Mouse (Mus musculus): ENCODE measurements around the gene Pi4k2b. TPM values are rescaled to one million over a fixed set of nuclear protein-coding genes. Genes with fewer than 3 reads are reported as not detected.

The Pi4k2b gene
- polyA plus RNA-seq, 1 experiment from 2014 or later = 27.3 TPM

DNA sequence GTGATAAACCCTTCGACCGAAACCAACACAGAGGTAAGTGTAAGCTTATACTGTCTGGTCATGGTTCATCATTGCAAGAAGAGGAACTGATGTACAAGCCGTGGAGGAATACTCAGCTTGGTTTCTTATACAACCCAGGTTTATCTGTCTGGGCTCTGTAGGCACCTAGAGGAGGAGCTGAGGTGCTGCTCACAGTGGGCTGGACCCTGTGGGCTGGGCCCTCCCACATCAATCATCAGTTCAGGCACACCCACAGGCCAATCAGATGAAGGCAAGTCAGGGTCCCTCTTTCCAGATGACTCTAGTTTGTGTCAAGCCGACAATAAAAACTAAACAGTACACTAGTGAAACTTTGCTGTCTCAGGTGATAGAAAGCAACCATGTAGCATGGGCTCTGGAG lies 8.6 kb upstream of the Pi4k2b start:
- Histone ChIP-seq H3K36me3 (replicated peaks; ENCODE audit: control insufficient read depth, insufficient read depth, low read depth, low read length) (no peaks in the 10 kb centered on the region), H3K9me3 (replicated peaks; ENCODE audit: control insufficient read depth, low read length) (no peaks in the 10 kb centered on the region), H3K4me1 (ENCODE audit: control insufficient read depth, insufficient read depth, low read length) (no peaks in the 10 kb centered on the region), H3K9ac (replicated peaks; ENCODE audit: low read length) (no peak overlapping the region), H3K4me3 (ENCODE audit: low read depth, low read length) (no peak overlapping the region), H3K27ac (replicated peaks; ENCODE audit: low read depth, low read length) (no peak overlapping the region), H3K27me3 (ENCODE audit: control insufficient read depth, insufficient read depth, low read length) (no peaks in the 10 kb centered on the region), H3K4me2 (ENCODE audit: low read depth, low read length) (no peak overlapping the region)
- DNase-seq (ENCODE audit: low spot score) = no peak
- no peak for ATAC-seq (replicated peaks; ENCODE audit: insufficient number of reproducible peaks, low FRiP score, low TSS enrichment, low read depth)
- WGBS = 71% methylated on average over 4 of the region's 4 CpGs

DNA sequence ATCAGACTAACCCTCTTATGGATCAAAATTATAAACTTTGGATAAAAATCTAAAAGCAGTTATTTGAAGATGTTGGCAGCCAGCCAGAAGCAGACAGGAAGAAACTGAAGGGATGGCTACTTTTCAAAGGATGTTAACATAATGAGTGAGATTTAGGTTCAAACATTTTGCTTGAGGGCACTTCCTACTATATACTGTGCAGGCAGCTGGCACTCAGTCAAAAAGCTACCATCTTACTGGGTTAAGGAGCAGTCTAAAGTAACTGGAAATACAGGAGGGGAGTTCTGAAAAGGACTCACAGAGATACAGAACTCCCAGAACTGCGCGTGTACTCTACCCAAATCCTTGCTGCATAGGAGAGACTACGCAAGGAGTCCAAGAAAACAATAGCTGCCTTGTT lies 5.3 kb upstream of the Pi4k2b start:
- Histone ChIP-seq H3K36me3 (replicated peaks; ENCODE audit: control insufficient read depth, insufficient read depth, low read depth, low read length) (no peaks in the 10 kb centered on the region), H3K27ac (replicated peaks; ENCODE audit: low read depth, low read length) (no peak overlapping the region), H3K9ac (replicated peaks; ENCODE audit: low read length) (no peak overlapping the region), H3K27me3 (ENCODE audit: control insufficient read depth, insufficient read depth, low read length) (no peaks in the 10 kb centered on the region), H3K4me1 (ENCODE audit: control insufficient read depth, insufficient read depth, low read length) (no peaks in the 10 kb centered on the region), H3K4me3 (ENCODE audit: low read depth, low read length) (no peak overlapping the region), H3K9me3 (replicated peaks; ENCODE audit: control insufficient read depth, low read length) (no peaks in the 10 kb centered on the region), H3K4me2 (ENCODE audit: low read depth, low read length) (no peak overlapping the region)
- DNase-seq (ENCODE audit: low spot score) (no peak), ATAC-seq (replicated peaks; ENCODE audit: insufficient number of reproducible peaks, low FRiP score, low TSS enrichment, low read depth) (no peak)
- 46% methylated on average over 3 of the region's 3 CpGs for WGBS

DNA sequence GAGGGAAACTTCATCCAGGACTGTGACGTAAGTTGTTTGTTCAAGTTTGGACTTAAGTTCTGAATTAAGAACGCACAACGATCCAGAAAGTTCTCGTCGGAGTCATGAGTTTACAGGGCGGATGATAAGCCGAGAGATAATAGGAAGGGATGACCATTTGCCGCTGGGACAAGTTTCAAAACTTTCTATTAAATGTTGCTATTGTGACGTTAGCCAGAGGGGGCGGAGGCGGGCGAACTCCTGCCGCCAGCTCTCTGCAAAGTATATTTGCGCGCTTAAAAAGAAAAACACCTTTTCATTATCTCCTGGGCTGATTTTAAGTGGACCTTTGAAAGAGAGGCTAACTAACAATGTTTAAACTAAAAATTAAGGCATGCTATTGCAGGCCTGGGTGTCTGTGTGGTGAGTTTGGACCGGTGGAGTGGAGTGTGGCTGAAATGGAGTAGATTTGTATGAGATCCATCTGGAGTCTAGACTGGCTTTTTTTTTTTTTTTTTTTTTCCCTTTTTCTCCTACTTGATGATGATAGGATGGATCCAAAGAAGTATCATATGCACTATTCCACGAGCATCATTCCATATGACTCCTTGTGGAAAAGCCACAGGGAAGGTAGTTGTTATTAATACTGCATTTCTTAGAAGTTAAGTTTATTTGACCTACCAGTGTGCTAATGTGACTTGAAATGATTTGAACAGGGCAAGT lies 889 bp downstream of the Pi4k2b start:
- H3K4me3 ChIP-seq (ENCODE audit: low read depth, low read length) = peak overlapping the region; percentile 80
- H3K4me1 ChIP-seq (ENCODE audit: control insufficient read depth, insufficient read depth, low read length) = no peaks in the 10 kb centered on the region; the same call in 1 of the 2 replicates
- H3K27me3 ChIP-seq (ENCODE audit: control insufficient read depth, insufficient read depth, low read length) = no peaks in the 10 kb centered on the region
- peak overlapping the region; percentile 71 for H3K4me2 ChIP-seq (ENCODE audit: low read depth, low read length)
- ATAC-seq (replicated peaks; ENCODE audit: insufficient number of reproducible peaks, low FRiP score, low TSS enrichment, low read depth) = no peak
- H3K36me3 ChIP-seq (replicated peaks; ENCODE audit: control insufficient read depth, insufficient read depth, low read depth, low read length) = no peaks in the 10 kb centered on the region
- peak overlapping the region; percentile 76 for H3K9ac ChIP-seq (replicated peaks; ENCODE audit: low read length)
- H3K9me3 ChIP-seq (replicated peaks; ENCODE audit: control insufficient read depth, low read length) = no peaks in the 10 kb centered on the region
- H3K27ac ChIP-seq (replicated peaks; ENCODE audit: low read depth, low read length) = peak overlapping the region; percentile 72
- DNase-seq (ENCODE audit: low spot score) = peak; percentile 74
- 3% methylated on average over 17 of the region's 17 CpGs for WGBS

DNA sequence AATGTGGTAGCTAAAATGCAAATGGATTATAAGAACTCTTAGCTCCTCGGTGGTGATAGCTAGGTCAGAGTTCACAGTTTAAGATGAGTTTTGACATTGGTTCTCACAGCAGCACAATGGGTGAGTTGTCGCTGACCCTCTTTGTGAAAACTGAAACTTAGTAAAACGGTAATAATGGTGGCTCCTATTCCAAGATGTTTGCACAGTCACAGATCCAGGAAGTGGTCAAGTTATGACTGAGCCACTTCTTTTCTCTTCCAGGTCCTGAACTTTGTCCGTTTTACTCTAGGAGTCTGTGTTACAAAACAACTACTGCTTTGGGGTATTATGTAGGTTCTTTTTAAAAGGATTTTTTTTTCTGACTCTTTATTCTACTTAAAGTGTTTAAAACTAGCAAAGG lies 1.9 kb downstream of the Pi4k2b start:
- Histone ChIP-seq H3K27ac (replicated peaks; ENCODE audit: low read depth, low read length) (no peak overlapping the region), H3K27me3 (ENCODE audit: control insufficient read depth, insufficient read depth, low read length) (no peaks in the 10 kb centered on the region), H3K4me3 (ENCODE audit: low read depth, low read length) (peak overlapping the region; percentile 80; the same call in 1 of the 2 replicates), H3K36me3 (replicated peaks; ENCODE audit: control insufficient read depth, insufficient read depth, low read depth, low read length) (no peaks in the 10 kb centered on the region), H3K9ac (replicated peaks; ENCODE audit: low read length) (no peak overlapping the region), H3K4me2 (ENCODE audit: low read depth, low read length) (no peak overlapping the region; the same call in 1 of the 2 replicates), H3K4me1 (ENCODE audit: control insufficient read depth, insufficient read depth, low read length) (no peaks in the 10 kb centered on the region; the same call in 1 of the 2 replicates), H3K9me3 (replicated peaks; ENCODE audit: control insufficient read depth, low read length) (no peaks in the 10 kb centered on the region)
- no peak for ATAC-seq (replicated peaks; ENCODE audit: insufficient number of reproducible peaks, low FRiP score, low TSS enrichment, low read depth)
- WGBS = 35% methylated on average over 4 of the region's 4 CpGs
- no peak for DNase-seq (ENCODE audit: low spot score)

DNA sequence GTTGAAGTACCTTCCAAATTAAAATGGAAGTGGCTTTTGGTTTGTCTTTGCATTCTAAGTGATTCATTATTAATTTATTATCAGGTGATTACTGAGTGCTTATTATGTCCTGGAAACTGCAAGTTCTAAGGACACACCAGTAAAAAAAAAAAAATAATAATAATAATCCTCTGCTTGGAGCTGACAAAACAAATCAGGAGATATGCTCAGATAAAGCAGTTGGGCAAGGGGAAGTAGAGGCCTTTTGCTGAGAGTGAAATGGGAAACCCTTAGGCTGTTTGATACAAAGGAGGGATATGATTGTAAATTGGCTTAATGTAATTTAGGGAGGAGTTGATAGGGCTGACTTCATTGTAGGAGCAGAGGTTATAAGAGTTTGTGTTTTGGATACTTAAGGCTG lies 5.5 kb downstream of the Pi4k2b start:
- no peak overlapping the region for H3K4me2 ChIP-seq (ENCODE audit: low read depth, low read length)
- no peak overlapping the region for H3K9ac ChIP-seq (replicated peaks; ENCODE audit: low read length)
- ATAC-seq (replicated peaks; ENCODE audit: insufficient number of reproducible peaks, low FRiP score, low TSS enrichment, low read depth) = no peak
- no peak overlapping the region for H3K27ac ChIP-seq (replicated peaks; ENCODE audit: low read depth, low read length)
- no peaks in the 10 kb centered on the region for H3K9me3 ChIP-seq (replicated peaks; ENCODE audit: control insufficient read depth, low read length)
- no peaks in the 10 kb centered on the region; the same call in 1 of the 2 replicates for H3K4me1 ChIP-seq (ENCODE audit: control insufficient read depth, insufficient read depth, low read length)
- H3K4me3 ChIP-seq (ENCODE audit: low read depth, low read length) = no peak overlapping the region
- no peak for DNase-seq (ENCODE audit: low spot score)
- H3K36me3 ChIP-seq (replicated peaks; ENCODE audit: control insufficient read depth, insufficient read depth, low read depth, low read length) = no peaks in the 10 kb centered on the region
- no peaks in the 10 kb centered on the region for H3K27me3 ChIP-seq (ENCODE audit: control insufficient read depth, insufficient read depth, low read length)

DNA sequence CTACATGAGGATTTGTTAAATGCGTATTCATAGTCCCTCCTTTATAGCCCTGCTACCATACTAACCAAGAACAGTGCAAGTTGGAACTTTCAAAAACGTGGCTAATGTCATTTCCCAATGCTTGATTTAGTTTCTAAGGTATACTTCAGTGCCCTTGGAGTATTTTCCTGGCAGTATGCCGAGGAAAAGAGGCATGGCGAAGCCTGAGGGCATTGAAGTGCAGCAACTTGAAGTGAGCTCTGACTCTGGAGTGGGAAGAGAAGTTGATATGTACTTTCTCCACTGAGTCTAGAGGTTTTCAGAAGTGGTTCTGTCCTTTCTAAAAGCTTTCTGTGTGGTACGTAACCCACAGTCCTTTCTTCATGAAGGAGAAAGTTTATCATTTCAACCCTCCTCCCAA lies 7.4 kb downstream of the Pi4k2b start:
- H3K27ac ChIP-seq (replicated peaks; ENCODE audit: low read depth, low read length) = no peak overlapping the region
- DNase-seq (ENCODE audit: low spot score) = no peak
- no peaks in the 10 kb centered on the region for H3K27me3 ChIP-seq (ENCODE audit: control insufficient read depth, insufficient read depth, low read length)
- no peaks in the 10 kb centered on the region for H3K36me3 ChIP-seq (replicated peaks; ENCODE audit: control insufficient read depth, insufficient read depth, low read depth, low read length)
- no peak overlapping the region for H3K4me3 ChIP-seq (ENCODE audit: low read depth, low read length)
- H3K4me2 ChIP-seq (ENCODE audit: low read depth, low read length) = no peak overlapping the region
- no peaks in the 10 kb centered on the region for H3K4me1 ChIP-seq (ENCODE audit: control insufficient read depth, insufficient read depth, low read length)
- no peak overlapping the region for H3K9ac ChIP-seq (replicated peaks; ENCODE audit: low read length)
- 80% methylated on average over 5 of the region's 5 CpGs for WGBS
- H3K9me3 ChIP-seq (replicated peaks; ENCODE audit: control insufficient read depth, low read length) = no peaks in the 10 kb centered on the region
- ATAC-seq (replicated peaks; ENCODE audit: insufficient number of reproducible peaks, low FRiP score, low TSS enrichment, low read depth) = no peak

DNA sequence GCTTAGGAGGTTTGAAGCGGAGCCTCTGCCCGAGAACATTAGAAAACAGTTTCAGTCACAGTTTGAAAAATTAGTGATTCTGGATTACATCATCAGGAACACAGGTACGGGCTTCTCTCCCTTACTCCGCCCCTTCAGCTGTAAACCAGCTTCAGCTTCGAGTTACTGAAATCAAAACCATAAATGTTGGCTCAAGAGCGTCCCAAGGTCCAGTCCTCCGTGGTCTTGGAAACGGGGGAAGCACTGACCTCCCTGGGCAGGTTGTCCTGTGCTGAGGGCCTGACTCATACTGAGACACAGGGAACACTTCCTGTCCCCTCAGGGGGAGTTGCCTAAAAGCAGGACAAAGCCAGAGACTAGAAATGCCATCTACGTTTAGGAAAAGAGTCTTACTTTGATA lies 11.8 kb downstream of the Pi4k2b start:
- DNase-seq (ENCODE audit: low spot score) (no peak), ATAC-seq (replicated peaks; ENCODE audit: insufficient number of reproducible peaks, low FRiP score, low TSS enrichment, low read depth) (no peak)
- Histone ChIP-seq H3K27me3 (ENCODE audit: control insufficient read depth, insufficient read depth, low read length) (no peaks in the 10 kb centered on the region), H3K27ac (replicated peaks; ENCODE audit: low read depth, low read length) (no peak overlapping the region), H3K4me1 (ENCODE audit: control insufficient read depth, insufficient read depth, low read length) (no peaks in the 10 kb centered on the region), H3K4me3 (ENCODE audit: low read depth, low read length) (no peak overlapping the region), H3K9ac (replicated peaks; ENCODE audit: low read length) (no peak overlapping the region), H3K36me3 (replicated peaks; ENCODE audit: control insufficient read depth, insufficient read depth, low read depth, low read length) (no peaks in the 10 kb centered on the region), H3K4me2 (ENCODE audit: low read depth, low read length) (no peak overlapping the region), H3K9me3 (replicated peaks; ENCODE audit: control insufficient read depth, low read length) (no peaks in the 10 kb centered on the region)
- 67% methylated on average over 9 of the region's 9 CpGs for WGBS

DNA sequence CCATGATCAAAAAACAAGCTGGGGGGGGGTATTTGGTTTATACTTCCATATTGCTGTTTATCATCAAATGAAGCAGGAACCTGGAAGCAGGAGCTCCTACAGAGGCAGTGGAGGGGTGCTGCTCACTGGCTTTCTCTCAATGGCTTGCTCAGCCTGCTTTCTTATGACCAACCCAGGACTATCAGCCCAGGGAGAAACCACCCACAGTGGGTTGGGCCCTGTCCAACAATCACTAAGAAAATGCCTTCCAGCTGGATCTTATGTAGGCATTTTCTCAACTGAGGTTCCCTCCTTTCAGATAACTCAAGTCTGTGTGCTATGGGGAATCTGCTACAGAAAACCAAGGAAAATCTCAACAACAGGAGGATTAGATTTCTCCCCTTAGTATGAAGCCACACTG lies 12.8 kb downstream of the Pi4k2b start:
- no peak overlapping the region for H3K27ac ChIP-seq (replicated peaks; ENCODE audit: low read depth, low read length)
- no peaks in the 10 kb centered on the region for H3K27me3 ChIP-seq (ENCODE audit: control insufficient read depth, insufficient read depth, low read length)
- H3K9ac ChIP-seq (replicated peaks; ENCODE audit: low read length) = no peak overlapping the region
- H3K9me3 ChIP-seq (replicated peaks; ENCODE audit: control insufficient read depth, low read length) = no peaks in the 10 kb centered on the region
- no peaks in the 10 kb centered on the region for H3K36me3 ChIP-seq (replicated peaks; ENCODE audit: control insufficient read depth, insufficient read depth, low read depth, low read length)
- H3K4me1 ChIP-seq (ENCODE audit: control insufficient read depth, insufficient read depth, low read length) = no peaks in the 10 kb centered on the region
- no peak overlapping the region for H3K4me3 ChIP-seq (ENCODE audit: low read depth, low read length)
- H3K4me2 ChIP-seq (ENCODE audit: low read depth, low read length) = no peak overlapping the region
- DNase-seq (ENCODE audit: low spot score) (no peak), ATAC-seq (replicated peaks; ENCODE audit: insufficient number of reproducible peaks, low FRiP score, low TSS enrichment, low read depth) (no peak)

Data from embryonic facial prominence, embryonic 11.5 days (tissue).